Mouse (Mus musculus): Measurements from ENCODE around the gene Tnni1.

Gene Tnni1

DNA sequence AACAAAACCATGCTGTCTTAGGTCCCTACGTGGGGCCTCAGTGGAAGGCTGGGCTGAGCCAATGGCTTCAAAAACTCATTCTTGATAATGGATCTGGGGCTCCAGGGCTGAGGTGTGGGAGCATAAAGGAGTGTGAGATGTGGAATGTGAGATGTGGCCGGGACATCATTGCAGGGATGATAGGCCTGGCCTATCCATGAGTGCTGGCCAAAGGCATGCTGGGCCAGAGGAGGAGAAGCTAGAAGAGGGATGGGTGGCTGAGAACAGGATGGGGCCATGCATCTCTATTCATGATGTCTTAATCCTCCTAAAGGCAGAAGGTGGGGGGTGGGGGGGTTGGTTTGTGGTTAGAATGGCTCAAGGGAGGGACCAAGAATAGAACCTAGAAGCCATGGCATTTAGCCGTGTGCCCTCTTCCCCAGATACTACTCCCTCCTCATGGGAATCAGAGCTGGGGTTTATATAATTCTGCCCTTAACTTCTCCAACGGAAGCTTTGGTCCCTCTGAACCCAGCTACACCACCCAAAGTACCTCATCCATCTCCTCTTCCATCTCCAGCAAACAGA lies 11.8 kb upstream of the Tnni1 start:
- DNase-seq (ENCODE audit: low spot score), result no peak

- DNase-seq (ENCODE audit: low spot score), result no peak
These were observed 10.8 kb upstream of the Tnni1 start for GRCm38 (mm10) chr1:135768400-135768799.

- no peak for DNase-seq (ENCODE audit: low spot score)
These were observed 9.0 kb upstream of the Tnni1 start for GRCm38 (mm10) chr1:135770237-135770636.

DNA sequence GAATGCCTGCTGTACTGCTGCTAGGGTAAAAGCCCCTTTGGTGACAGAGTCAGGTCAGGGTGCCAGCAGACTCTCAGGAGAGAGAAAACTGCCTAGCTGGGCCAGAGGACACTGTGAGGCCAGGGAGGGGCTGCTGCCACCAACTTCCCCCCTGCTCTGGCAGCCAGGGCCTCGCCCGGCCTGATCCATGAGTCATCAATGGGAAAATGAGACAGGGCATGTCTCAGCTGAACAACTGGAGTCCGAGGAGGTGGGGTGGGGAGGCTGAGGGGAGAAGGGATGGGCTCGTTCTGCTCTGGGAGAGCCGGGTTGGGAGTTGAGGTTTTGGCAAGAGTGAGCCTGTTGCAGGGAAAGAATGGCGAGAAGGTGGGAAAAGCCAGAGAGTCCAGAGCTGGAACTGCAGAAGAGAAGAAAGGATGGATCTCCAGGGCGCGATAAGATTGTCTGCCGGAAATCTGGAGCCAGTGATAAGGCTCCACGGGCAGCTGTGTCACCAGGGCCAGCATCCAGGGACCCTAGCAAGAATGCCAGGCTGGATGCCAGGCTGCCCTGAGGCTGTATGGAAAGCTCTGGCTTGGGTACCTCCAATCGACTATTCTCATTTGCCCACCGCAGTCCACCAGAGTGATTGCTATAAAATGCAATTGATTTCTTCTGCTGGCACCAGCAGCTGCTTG lies 8.2 kb upstream of the Tnni1 start:
- DNase-seq (ENCODE audit: low spot score), result no peak

GRCm38 (mm10) chr1:135771573-135771970 lies 7.7 kb upstream of the Tnni1 start:
- no peak for DNase-seq (ENCODE audit: low spot score)

GRCm38 (mm10) chr1:135776596-135776995 lies 2.6 kb upstream of the Tnni1 start:
- no peak for DNase-seq (ENCODE audit: low spot score)

- DNase-seq (ENCODE audit: low spot score), result no peak
These were observed 2.2 kb upstream of the Tnni1 start for GRCm38 (mm10) chr1:135777046-135777445.

GRCm38 (mm10) chr1:135780649-135781048 lies 1.4 kb downstream of the Tnni1 start:
- no peak for DNase-seq (ENCODE audit: low spot score)

- peak; percentile 57 for DNase-seq (ENCODE audit: low spot score)
These were observed 2.0 kb downstream of the Tnni1 start for GRCm38 (mm10) chr1:135781220-135781619.

DNA sequence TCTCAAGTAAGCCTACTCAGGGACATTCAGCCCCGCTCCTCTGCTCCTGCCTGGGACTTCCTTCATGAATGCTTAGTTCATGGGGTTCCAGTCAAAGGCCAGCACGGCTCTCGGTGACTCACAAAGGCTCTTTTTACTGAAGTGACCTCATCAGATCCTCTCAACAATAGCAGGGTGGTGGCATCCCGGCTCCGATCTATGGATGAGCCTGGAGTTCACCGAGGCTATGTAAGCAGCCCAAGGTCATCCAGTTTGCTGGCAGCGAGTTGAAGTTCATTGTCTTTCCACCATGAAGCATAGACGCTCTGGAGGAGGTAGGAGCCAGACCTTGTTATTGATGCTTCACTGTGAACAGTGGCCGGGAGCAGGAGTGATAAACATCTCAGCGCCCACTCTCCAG lies 3.6 kb downstream of the Tnni1 start:
- no peak for DNase-seq (ENCODE audit: low spot score)

- no peak for DNase-seq (ENCODE audit: low spot score)
These were observed 8.6 kb downstream of the Tnni1 start for GRCm38 (mm10) chr1:135787799-135788198.

DNA sequence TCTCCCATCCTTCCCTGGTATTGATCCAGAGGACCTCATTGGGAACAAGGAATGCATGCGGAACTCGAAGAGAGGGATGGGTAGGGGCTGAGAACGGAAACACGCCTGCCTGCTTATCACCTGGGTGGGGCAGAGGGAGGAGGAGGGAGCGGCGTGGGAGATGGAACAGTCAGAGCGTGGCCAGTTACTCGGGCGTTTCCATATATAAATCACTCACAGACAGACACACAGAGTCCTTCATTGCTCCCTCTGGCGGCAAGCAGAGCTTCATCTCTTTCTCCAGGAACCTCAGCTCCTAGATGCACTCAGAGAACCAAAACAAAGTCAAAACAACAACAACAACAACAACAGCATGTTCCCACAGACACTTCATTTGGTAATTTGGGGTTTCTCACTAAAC lies 9.5 kb downstream of the Tnni1 start:
- no peak for DNase-seq (ENCODE audit: low spot score)

GRCm38 (mm10) chr1:135789815-135790214 lies 10.6 kb downstream of the Tnni1 start:
- DNase-seq (ENCODE audit: low spot score), result no peak

GRCm38 (mm10) chr1:135792143-135792939 lies 13.1 kb downstream of the Tnni1 start:
- DNase-seq (ENCODE audit: low spot score), result no peak

DNA sequence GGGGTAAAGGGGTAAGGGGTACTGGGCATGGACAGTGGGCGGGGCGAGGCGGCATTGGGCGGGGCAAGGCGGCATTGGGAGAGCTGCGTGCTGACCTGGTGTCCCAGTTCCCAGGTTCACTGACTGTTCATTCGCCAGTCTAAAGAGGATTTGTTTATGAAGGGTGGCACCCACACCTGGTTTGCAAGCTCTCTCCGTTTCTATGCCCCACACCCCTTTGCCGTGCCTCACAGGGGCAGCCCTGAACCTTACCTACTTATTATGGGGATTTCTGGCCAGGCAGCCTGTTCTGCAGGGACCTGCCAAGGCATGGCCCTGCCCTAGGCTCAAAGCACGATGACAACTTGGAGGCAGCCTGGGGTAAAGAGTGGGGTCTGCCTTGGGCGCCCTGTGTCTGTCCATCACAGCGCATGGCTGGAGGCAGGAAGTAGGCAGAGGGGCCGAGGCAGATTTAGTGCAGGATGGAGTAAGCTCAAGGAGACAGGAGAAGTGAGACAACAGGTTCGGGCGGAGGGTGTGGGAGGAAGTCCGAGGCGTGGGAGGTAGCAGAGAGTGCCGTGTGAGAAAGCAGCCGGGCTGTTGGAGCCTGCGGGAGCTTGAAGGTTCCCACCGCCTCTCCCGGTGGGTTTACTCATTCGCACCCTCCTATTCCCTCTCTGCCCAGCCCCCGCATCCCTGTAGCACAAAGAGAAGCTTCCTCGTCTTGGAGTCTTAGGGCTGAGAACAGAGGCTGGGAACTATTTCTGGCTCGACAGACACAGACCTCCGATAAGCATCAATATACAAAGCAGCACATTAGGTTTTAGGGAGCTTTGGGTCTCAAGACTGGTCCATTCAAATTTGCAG lies 14.4 kb downstream of the Tnni1 start:
- DNase-seq (ENCODE audit: low spot score), result no peak

DNA sequence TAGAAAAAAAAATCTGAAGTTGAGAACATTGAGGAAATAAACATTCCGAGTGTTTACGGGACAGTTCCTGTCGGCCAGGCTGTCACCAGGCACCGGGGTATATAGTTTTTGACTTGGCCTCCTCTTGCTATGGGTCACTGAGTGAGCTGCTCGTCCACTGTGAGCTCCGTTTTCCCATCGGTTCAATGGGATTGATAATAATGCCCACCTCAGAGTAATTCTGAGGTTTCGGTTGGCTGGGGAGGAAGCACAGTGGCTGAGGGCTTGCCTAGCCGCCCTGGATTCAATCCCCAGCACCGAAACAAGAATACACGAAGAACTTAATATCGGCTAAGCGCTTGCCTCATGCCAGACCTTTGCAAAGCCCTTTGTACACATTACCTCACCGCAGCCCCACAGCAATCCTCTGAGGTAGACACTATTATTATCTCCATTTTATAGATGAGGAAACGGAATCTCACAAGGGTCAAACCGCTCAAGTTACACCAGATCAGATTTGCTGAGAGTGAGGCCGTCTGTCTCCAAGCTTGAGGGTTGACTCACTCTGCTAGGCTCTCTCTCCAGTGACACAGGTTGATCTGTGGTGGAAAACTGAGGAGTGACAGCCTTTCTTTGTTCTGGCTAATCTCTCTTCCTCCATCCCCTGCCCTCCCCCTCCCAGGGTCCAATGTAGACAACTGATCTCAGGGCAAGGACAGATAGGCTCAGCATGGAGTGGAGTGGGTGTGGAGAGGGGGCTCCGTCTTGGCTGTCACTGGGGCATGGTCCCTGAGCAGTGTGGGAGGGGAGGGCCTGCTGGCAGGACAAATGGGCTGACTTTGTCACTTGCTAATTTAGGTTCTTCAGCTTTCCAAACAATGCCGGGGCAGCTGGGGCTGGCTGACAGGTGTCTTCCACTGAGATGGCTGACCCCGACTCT lies 15.2 kb downstream of the Tnni1 start:
- no peak for DNase-seq (ENCODE audit: low spot score)

DNA sequence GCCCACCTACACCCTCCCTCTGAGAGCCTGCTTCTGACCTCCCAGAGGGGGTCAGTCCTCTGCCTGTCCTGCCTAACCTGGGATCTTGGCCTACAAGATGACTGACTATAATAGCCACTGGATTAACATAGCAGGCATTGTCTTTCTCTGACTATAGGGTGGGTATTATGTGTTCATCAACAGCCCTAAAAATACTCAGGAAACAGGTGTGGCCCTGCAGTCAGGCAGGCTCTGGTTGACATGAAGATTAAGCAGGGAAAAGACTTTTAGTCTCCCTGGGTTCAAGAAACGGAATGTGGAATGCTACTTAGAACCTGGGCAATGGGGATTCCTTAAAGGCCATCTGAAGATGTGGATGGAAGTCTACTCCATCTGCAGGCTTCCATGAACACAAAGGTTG lies 19.3 kb downstream of the Tnni1 start:
- DNase-seq (ENCODE audit: low spot score), result no peak

DNA sequence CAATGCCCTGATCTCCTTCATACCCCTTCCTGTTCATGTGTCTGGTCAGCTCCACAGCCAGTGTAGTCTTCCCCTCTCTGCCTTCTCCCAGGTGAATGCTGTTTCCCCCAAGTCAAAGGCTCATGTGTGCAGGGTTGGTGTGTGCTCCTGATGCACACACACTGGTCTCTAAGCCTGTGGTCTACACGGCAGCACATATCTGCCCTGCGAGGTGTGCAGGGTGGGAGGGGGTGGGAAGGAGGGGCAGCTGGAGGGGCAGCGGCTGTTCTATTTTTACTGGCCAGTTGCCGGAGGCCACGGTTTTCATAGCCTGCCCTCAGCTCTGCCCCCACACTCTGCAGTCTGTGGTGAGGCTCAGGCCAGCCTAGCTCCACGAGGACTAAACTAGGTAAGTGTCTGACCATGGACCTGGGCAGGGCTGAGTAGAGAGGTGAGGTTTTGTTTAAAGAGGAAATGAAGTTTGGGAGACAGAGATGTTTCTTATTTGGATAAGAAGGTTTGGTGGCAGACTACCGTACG lies 19.9 kb downstream of the Tnni1 start:
- no peak for DNase-seq (ENCODE audit: low spot score)

DNA sequence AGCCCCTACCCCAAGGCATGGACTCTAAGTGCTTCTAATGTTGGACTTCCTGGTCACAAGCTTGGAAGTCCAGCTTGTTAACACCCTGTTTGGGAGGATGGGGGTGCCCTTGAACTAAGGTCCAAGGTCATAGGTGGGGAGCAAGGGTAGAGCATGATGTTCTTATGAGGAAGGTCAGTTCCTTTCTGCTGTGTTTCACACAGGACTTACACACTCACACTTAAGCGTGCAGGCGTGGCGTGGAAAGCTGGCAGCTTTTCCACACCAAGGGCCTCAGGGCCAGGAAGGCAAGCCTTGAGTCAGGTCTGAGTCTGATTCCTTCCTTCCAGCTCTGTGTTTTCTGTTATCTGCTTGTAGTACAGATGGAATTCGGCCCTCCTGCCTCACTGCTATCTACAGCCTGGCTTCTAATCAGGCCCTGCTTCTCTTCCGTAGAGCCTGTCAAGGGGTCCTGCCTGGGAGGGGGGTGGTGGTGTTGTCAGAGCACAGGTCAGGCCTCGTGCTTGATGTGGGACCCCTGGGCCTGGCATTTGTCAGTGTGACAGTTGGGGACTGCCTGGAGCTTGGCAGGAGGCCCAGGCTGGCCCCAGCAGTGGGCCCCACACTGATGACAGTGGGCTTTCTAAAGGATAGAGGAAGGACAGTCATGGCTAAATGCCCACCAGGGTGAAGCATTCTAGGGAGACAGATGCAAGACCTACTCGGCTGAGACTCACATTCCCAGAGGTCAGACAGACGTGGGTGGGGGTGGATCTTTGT lies 21.1 kb downstream of the Tnni1 start:
- no peak for DNase-seq (ENCODE audit: low spot score)

- no peak for DNase-seq (ENCODE audit: low spot score)
These were observed 28.3 kb downstream of the Tnni1 start for GRCm38 (mm10) chr1:135807546-135807945.
